8 mouse cellular contexts compared by ENCODE assay signal in the genomic region with DNA sequence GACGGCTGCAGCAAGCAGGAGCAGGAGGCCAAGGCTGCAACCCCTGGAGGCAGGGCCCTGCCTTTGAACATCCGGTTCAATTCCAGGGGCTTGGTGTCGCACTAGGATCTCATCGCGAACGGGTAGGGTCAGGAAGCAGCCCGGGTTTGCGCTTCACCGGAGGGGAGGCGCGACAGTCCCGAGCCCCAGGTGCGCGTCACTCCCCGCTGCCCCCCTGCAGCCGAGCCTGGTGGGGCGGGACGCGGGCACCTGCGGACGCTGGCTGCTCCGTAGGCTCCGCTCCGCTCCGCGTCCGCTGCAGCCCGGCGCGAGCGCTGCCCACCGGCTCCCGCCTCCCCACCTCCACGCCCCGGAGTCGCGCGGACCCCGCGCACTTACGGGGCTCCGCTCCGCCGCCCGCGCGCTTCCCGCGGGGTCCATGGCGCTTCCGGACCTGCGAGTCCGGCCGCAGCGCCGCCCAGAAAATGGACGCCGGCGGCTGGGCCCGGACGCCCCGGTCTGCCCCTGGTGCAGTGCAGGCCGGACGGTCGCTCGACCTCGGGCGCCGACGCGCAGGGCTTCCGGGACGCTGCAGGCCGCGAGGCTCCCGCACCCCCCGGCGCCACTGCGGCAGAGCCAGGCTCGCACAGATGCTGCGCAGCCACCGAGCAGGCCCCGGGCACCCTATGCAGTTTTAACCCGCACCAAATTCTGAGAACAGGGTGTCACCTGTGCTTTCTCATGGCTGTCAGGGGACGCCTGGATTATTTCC. TPM values are rescaled to one million over a fixed set of nuclear protein-coding genes. Genes with fewer than 3 reads are reported as not detected.
DNase-seq lines count a peak whose midpoint lies in the region; ATAC-seq lines count a peak whose summit lies in the region.

No protein-coding gene starts in this region.

- H3K27ac ChIP-seq in forebrain, embryonic 12.5 days: peak overlapping the region; percentile 93

- peak; percentile 70 for DNase-seq in Muller cell, postnatal 12 days (ENCODE audit: inconsistent ontology term)
- DNase-seq in c-Kit-positive CD71-positive TER-119-positive erythroid progenitor cells, embryonic 14.5 days (ENCODE audit: low spot score): peak; percentile 36
- DNase-seq in heart, postnatal 36 days: peak; percentile 75 to 88
- DNase-seq in layer of hippocampus, postnatal 36 days: peak; percentile 66 to 69
- peak; percentile 65 for DNase-seq in mesoderm, embryonic 11.5 days (ENCODE audit: low read depth, low spot score)
- DNase-seq in spleen, adult 12 weeks (ENCODE audit: low spot score): peak; percentile 62
- DNase-seq in frontal cortex, postnatal 36 days (ENCODE audit: low spot score in 2 of 2): no peak

- H3K4me2 ChIP-seq in forebrain, embryonic 12.5 days: peak overlapping the region; percentile 69

- no peaks in the 10 kb centered on the region for H3K9me3 ChIP-seq in forebrain, embryonic 12.5 days

- under 1% methylated on average over 75 of the region's 85 CpGs for WGBS in forebrain, embryonic 12.5 days

- peak overlapping the region; percentile 93 for H3K9ac ChIP-seq in forebrain, embryonic 12.5 days

- peak; percentile 87 for ATAC-seq in forebrain, embryonic 12.5 days (ENCODE audit: low FRiP score)

- intact Hi-C loops in heart, postnatal 36 days (cut with DNase I): loop anchor here (2.0 kb wide), 1 partner anchor 39 kb away; no protein-coding TSS in a partner anchor

- no peaks in the 10 kb centered on the region for H3K27me3 ChIP-seq in forebrain, embryonic 12.5 days

- peak overlapping the region; percentile 80 for H3K4me3 ChIP-seq in forebrain, embryonic 12.5 days (replicated peaks)

- H3K36me3 ChIP-seq in forebrain, embryonic 12.5 days (replicated peaks): no peaks in the 10 kb centered on the region

- peaks cover 24% of the 10 kb centered on the region for H3K4me1 ChIP-seq in forebrain, embryonic 12.5 days

RNA-seq across cellular contexts. Expression of a gene that starts 33.0 kb away (rescaled TPM):
- 14.7 and 15.7 TPM in 2 replicates for polyA plus RNA-seq in forebrain, embryonic 12.5 days (2016; fragmentation: Nextera tagmentation; extraction: Ambion mirVana)
- 10 to 100 TPM; 39.1 to 39.8 TPM for total RNA-seq in heart, postnatal 36 days (2021)
- 10 to 100 TPM; 56.4 to 63.4 TPM for total RNA-seq in layer of hippocampus, postnatal 36 days (2021)

Comparison
In these comparisons a context has a peak if more than half of its experiments do, and no peak if none do; other contexts are left out.
1. DNase-seq: peak in Muller cell, postnatal 12 days (single experiment), c-Kit-positive CD71-positive TER-119-positive erythroid progenitor cells, embryonic 14.5 days (single experiment), heart, postnatal 36 days (2 of 2), layer of hippocampus, postnatal 36 days (2 of 2), mesoderm, embryonic 11.5 days (single experiment) and spleen, adult 12 weeks (single experiment); none in frontal cortex, postnatal 36 days (0 of 2).